Mouse (Mus musculus): ENCODE data around the gene Ifi203. TPM values are rescaled to one million over a fixed set of nuclear protein-coding genes. Genes with fewer than 3 reads are reported as not detected.
"Not testable (repeated sequence)": the region's sequence is repeated elsewhere in the genome, so short reads cannot be mapped to it uniquely, and the experiment has no call there.

Gene Ifi203
- total and polyA plus RNA-seq, 3 experiments = 9.6 to 14.0 (median 10.7) TPM

DNA sequence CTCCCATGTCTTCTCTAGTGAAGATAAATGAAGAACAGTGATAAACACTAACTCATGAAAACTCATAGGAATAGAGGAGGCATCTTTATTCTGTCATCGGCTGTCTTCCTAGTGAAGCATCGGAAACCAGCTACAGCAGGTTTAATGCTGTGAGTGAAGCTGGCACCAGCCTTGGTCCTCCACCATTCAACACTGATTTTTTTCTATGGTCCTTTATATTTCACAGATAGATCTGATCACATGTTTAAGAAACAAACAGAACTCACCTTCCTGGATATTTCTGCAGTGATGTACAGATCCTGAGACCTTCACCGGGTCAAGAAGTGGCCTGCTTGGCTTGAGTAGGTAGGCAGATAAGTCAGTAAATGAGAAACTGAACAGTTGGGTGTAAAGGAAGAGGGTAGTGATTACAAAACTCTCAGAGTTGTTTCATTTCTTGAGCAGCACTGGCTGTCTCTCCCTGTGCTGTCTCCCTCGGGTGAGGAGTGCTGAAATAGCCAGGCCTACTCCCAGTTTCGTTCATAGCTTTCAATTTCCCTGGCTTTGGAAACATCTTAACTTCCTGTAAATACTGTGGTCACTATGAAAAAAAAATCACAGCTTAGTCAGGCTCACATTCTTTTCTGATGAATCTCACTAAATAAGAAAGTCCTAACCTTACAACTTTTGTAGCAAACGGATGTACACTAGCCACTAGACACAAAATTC is 29.8 kb downstream of the Ifi203 start, which contains the start of gene Ifi211:
Gene Ifi211, minus strand, starts transcription at position 499 of the 708 bp plus-strand sequence.
- H3K4me1 ChIP-seq (ENCODE audit: control insufficient read depth, insufficient read depth, low read length); H3K27me3 ChIP-seq (ENCODE audit: control insufficient read depth, insufficient read depth, low read length); H3K9ac ChIP-seq (ENCODE audit: low read depth, low read length); H3K4me3 ChIP-seq; H3K79me2 ChIP-seq (replicated peaks; ENCODE audit: control insufficient read depth, insufficient read depth, low read length); H3K36me3 ChIP-seq (ENCODE audit: control insufficient read depth, insufficient read depth, low read length); intact Hi-C loops (cut with DNase I): not testable (repeated sequence)
- DNase-seq = peak; percentile 37 to 59
- H3K27ac ChIP-seq = peak within 1 kb of the TSS; percentile 66
- peak; percentile 58; the same call in 1 of the 2 replicates for TF ChIP-seq POLR2A (IDR thresholded peaks at IDR 0.05; ENCODE audit: insufficient read depth, low read depth, low read length)
- WGBS = 50% methylated on average over 6 of the region's 6 CpGs

DNA sequence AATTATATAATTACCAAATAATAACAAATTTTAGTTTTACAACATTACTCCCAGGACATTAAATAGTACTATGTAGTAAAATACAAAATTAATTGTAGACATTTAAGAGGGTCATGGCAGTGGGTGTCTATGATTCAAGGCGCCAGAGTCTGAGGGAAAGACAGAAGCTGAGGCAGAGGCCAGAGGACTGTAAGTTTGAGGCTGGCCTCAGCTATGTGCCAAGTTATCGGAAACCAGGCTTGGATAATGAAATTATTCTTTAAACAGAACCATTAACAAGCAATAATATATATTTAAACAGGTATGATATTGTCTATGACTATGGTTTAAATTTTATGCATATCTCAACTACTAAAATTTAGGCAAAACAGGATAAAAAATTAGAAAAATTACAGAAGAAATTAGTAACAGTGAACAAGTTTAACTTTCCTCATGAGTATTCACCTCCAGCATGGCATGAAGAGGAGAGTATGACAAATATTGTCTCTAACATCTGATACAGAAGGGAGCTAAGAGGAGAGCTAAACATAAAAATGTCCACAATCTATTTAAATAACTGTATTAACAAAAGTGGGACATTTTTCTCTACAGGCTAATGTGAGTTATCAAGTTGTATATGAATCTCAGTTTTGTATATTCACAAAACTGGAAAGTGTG is 30.5 kb downstream of the Ifi203 start:
- no peaks in the 10 kb centered on the region for H3K4me1 ChIP-seq (ENCODE audit: control insufficient read depth, insufficient read depth, low read length)
- H3K4me3 ChIP-seq = no peak overlapping the region
- no peak for DNase-seq
- WGBS = 79% methylated on average over 2 of the region's 2 CpGs
- no peaks in the 10 kb centered on the region for H3K79me2 ChIP-seq (replicated peaks; ENCODE audit: control insufficient read depth, insufficient read depth, low read length)
- H3K36me3 ChIP-seq (ENCODE audit: control insufficient read depth, insufficient read depth, low read length) = no peaks in the 10 kb centered on the region
- intact Hi-C loops (cut with DNase I) = no loop called here
- H3K27me3 ChIP-seq (ENCODE audit: control insufficient read depth, insufficient read depth, low read length) = no peaks in the 10 kb centered on the region
- H3K27ac ChIP-seq = no peak overlapping the region; the same call in 1 of the 2 replicates
- no peak overlapping the region for H3K9ac ChIP-seq (ENCODE audit: low read depth, low read length)
- no peak for TF ChIP-seq EP300 (IDR thresholded peaks at IDR 0.05; ENCODE audit: insufficient read depth, low read depth, low read length)
- no peak for TF ChIP-seq CTCF (IDR thresholded peaks at IDR 0.05)
- TF ChIP-seq POLR2A (IDR thresholded peaks at IDR 0.05; ENCODE audit: insufficient read depth, low read depth, low read length) = no peak

- H3K9ac ChIP-seq (ENCODE audit: low read depth, low read length); intact Hi-C loops (cut with DNase I); H3K36me3 ChIP-seq (ENCODE audit: control insufficient read depth, insufficient read depth, low read length); DNase-seq; H3K4me3 ChIP-seq; H3K4me1 ChIP-seq (ENCODE audit: control insufficient read depth, insufficient read depth, low read length); H3K27ac ChIP-seq; H3K79me2 ChIP-seq (replicated peaks; ENCODE audit: control insufficient read depth, insufficient read depth, low read length); H3K27me3 ChIP-seq (ENCODE audit: control insufficient read depth, insufficient read depth, low read length): not testable (repeated sequence)
These were observed 34.1 kb downstream of the Ifi203 start for GRCm38 (mm10) chr1:173908390-173908789.

- 86% methylated on average over 4 of the region's 4 CpGs for WGBS
- H3K9ac ChIP-seq (ENCODE audit: low read depth, low read length); H3K27me3 ChIP-seq (ENCODE audit: control insufficient read depth, insufficient read depth, low read length); H3K36me3 ChIP-seq (ENCODE audit: control insufficient read depth, insufficient read depth, low read length); H3K79me2 ChIP-seq (replicated peaks; ENCODE audit: control insufficient read depth, insufficient read depth, low read length); H3K27ac ChIP-seq; intact Hi-C loops (cut with DNase I); DNase-seq; H3K4me3 ChIP-seq; H3K4me1 ChIP-seq (ENCODE audit: control insufficient read depth, insufficient read depth, low read length): not testable (repeated sequence)
These were observed 36.6 kb downstream of the Ifi203 start for GRCm38 (mm10) chr1:173905885-173906284.

DNA sequence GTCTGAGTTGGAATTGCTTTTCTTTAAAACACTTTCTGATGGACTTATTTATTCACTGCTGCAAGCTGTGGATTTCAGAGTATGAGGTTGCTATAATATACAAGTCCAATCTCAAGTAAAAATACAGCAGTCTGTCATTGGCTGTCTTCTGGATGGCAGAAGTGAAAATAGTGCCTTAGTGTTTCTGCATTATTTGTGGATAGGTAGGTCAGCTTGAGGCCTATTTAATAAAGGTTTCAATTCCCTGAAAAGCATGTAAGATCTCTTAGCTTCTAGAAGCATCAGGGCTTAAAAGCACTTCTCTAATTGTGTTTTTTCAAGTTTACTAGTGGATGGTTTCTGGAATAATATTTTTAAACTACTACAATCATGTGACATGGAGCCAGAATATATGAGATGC is 52.7 kb downstream of the Ifi203 start:
- H3K27ac ChIP-seq; H3K27me3 ChIP-seq (ENCODE audit: control insufficient read depth, insufficient read depth, low read length); H3K79me2 ChIP-seq (replicated peaks; ENCODE audit: control insufficient read depth, insufficient read depth, low read length); H3K4me1 ChIP-seq (ENCODE audit: control insufficient read depth, insufficient read depth, low read length); intact Hi-C loops (cut with DNase I); H3K4me3 ChIP-seq; DNase-seq; H3K9ac ChIP-seq (ENCODE audit: low read depth, low read length); H3K36me3 ChIP-seq (ENCODE audit: control insufficient read depth, insufficient read depth, low read length): not testable (repeated sequence)

- H3K9ac ChIP-seq (ENCODE audit: low read depth, low read length); DNase-seq; H3K4me1 ChIP-seq (ENCODE audit: control insufficient read depth, insufficient read depth, low read length); H3K79me2 ChIP-seq (replicated peaks; ENCODE audit: control insufficient read depth, insufficient read depth, low read length); H3K27ac ChIP-seq; H3K4me3 ChIP-seq; H3K27me3 ChIP-seq (ENCODE audit: control insufficient read depth, insufficient read depth, low read length); intact Hi-C loops (cut with DNase I); H3K36me3 ChIP-seq (ENCODE audit: control insufficient read depth, insufficient read depth, low read length): not testable (repeated sequence)
- WGBS = 93% methylated on average over 1 of the region's 2 CpGs
These were observed 55.3 kb downstream of the Ifi203 start for GRCm38 (mm10) chr1:173887026-173887787.

Data from heart, adult 2 months (tissue).